Mouse (Mus musculus) heart, embryonic 16.5 days (tissue): Measurements from ENCODE around the gene Esrp2. TPM values are rescaled to one million over a fixed set of nuclear protein-coding genes. Genes with fewer than 3 reads are reported as not detected.

Source experiments
- ATAC-seq: fragments of 200-750 bp; cut with Nextera tagmentation; replicated peaks from 2 replicates; pipeline ENCODE4 v1.8.0; 2017; ENCODE audit warnings: moderate number of reproducible peaks; ENCODE audit not compliant: insufficient read depth, low FRiP score; ENCODE audit errors: extremely low read depth
- H3K27ac ChIP-seq: fragments of 300-500 bp; sonication (generic); 2 replicates; pipeline ENCODE4 v1.5.1; 2014; ENCODE audit warnings: mild to moderate bottlenecking, low read length, control low read depth, moderate library complexity
- H3K27me3 ChIP-seq: fragments of 300-500 bp; sonication (generic); 2 replicates; pipeline ENCODE4 v1.6.1; 2014; ENCODE audit warnings: low read length, mixed read lengths; ENCODE audit not compliant: control insufficient read depth, insufficient read depth
- H3K36me3 ChIP-seq: fragments of 300-500 bp; sonication (generic); 2 replicates; pipeline ENCODE4 v1.6.1; 2014; ENCODE audit not compliant: control insufficient read depth, insufficient read depth
- H3K4me1 ChIP-seq: fragments of 300-500 bp; sonication (generic); 2 replicates; pipeline ENCODE4 v1.6.1; 2014; ENCODE audit warnings: low read length, mixed read lengths; ENCODE audit not compliant: control insufficient read depth, insufficient read depth
- H3K4me2 ChIP-seq: fragments of 300-500 bp; sonication (generic); 2 replicates; pipeline ENCODE4 v1.6.1; 2014; ENCODE audit warnings: low read depth, mild to moderate bottlenecking, control low read depth, low read length
- H3K4me3 ChIP-seq: fragments of 300-500 bp; sonication (generic); 2 replicates; pipeline ENCODE4 v1.5.1; 2014; ENCODE audit warnings: mild to moderate bottlenecking, control low read depth, low read length
- H3K9ac ChIP-seq: fragments of 300-500 bp; sonication (generic); 2 replicates; pipeline ENCODE4 v1.6.1; 2014; ENCODE audit warnings: low read length, control low read depth
- H3K9me3 ChIP-seq: fragments of 300-500 bp; sonication (generic); replicated peaks from 2 replicates; pipeline ENCODE4 v1.6.1; 2016; ENCODE audit warnings: low read length; ENCODE audit not compliant: control insufficient read depth
- WGBS: fragments of 180-500 bp; shearing (Covaris S2); extraction: QIAGEN DNeasy Blood & Tissue Kit; methylation state at CpG from one replicate; pipeline ENCODE4 v1.1.7; 2014; 5-methylcytosine and 5-hydroxymethylcytosine counted together
- polyA plus RNA-seq: library from polyadenylated mRNA; unstranded; fragments of >200 nt; fragmentation: Nextera tagmentation; extraction: Ambion mirVana; gene quantifications from 2 replicates; pipeline ENCODE4 v1.2.1, GENCODE M21; 2015

Gene Esrp2
- polyA plus RNA-seq, 1 experiment from 2014 or later = 1.9 TPM

- Histone ChIP-seq H3K27ac (peak overlapping the region; percentile 57), H3K4me3 (peak overlapping the region; percentile 71), H3K4me1 (peaks cover 21% of the 10 kb centered on the region), H3K9me3 (no peaks in the 10 kb centered on the region), H3K9ac (peak overlapping the region; percentile 74), H3K36me3 (no peaks in the 10 kb centered on the region), H3K27me3 (peaks cover 23% of the 10 kb centered on the region), H3K4me2 (peak overlapping the region; percentile 81)
- peak; percentile 35 for ATAC-seq
- 1% methylated on average over 24 of the region's 24 CpGs for WGBS
These were observed 1.2 kb upstream of the Esrp2 start for GRCm38 (mm10) chr8:106137906-106138477.

- ATAC-seq = no peak
- Histone ChIP-seq H3K36me3 (peaks cover 3% of the 10 kb centered on the region; the same call in 1 of the 2 replicates), H3K27me3 (peaks cover 23% of the 10 kb centered on the region), H3K4me3 (peak overlapping the region; percentile 71), H3K9me3 (no peaks in the 10 kb centered on the region), H3K4me2 (peak overlapping the region; percentile 81), H3K9ac (peak overlapping the region; percentile 74), H3K27ac (peak overlapping the region; percentile 57), H3K4me1 (peaks cover 21% of the 10 kb centered on the region)
- 4% methylated on average over 22 of the region's 22 CpGs for WGBS
These were observed 588 bp upstream of the Esrp2 start for GRCm38 (mm10) chr8:106137218-106137905.

GRCm38 (mm10) chr8:106135672-106136071, 1.1 kb downstream of the Esrp2 start:
- no peak for ATAC-seq
- Histone ChIP-seq H3K27ac (no peak overlapping the region; the same call in 1 of the 2 replicates), H3K4me1 (peaks cover 21% of the 10 kb centered on the region), H3K4me2 (peak overlapping the region; percentile 81), H3K9ac (peak overlapping the region; percentile 67), H3K9me3 (no peaks in the 10 kb centered on the region), H3K36me3 (peaks cover 6% of the 10 kb centered on the region; the same call in 1 of the 2 replicates), H3K27me3 (peaks cover 23% of the 10 kb centered on the region), H3K4me3 (peak overlapping the region; percentile 71)
- 12% methylated on average over 19 of the region's 19 CpGs for WGBS

GRCm38 (mm10) chr8:106134751-106135571, 1.8 kb downstream of the Esrp2 start:
- ATAC-seq = no peak

GRCm38 (mm10) chr8:106133946-106134345, 2.8 kb downstream of the Esrp2 start:
- H3K27ac ChIP-seq = no peak overlapping the region
- WGBS = 69% methylated on average over 6 of the region's 6 CpGs
- ATAC-seq = no peak
- H3K9me3 ChIP-seq = no peaks in the 10 kb centered on the region
- no peak overlapping the region for H3K4me3 ChIP-seq
- H3K9ac ChIP-seq = no peak overlapping the region
- H3K4me2 ChIP-seq = no peak overlapping the region
- H3K27me3 ChIP-seq = peaks cover 23% of the 10 kb centered on the region
- H3K36me3 ChIP-seq = peaks cover 10% of the 10 kb centered on the region
- peaks cover 21% of the 10 kb centered on the region for H3K4me1 ChIP-seq

More at GRCm38 (mm10) chr8:106134751-106135571, 1.8 kb downstream of the Esrp2 start:
- Histone ChIP-seq H3K9ac (no peak overlapping the region), H3K36me3 (peaks cover 6% of the 10 kb centered on the region; the same call in 1 of the 2 replicates), H3K4me1 (peaks cover 21% of the 10 kb centered on the region), H3K27me3 (peaks cover 23% of the 10 kb centered on the region), H3K9me3 (no peaks in the 10 kb centered on the region), H3K27ac (no peak overlapping the region; the same call in 1 of the 2 replicates), H3K4me2 (peak overlapping the region; percentile 81; the same call in 1 of the 2 replicates), H3K4me3 (no peak overlapping the region)
- WGBS = 29% methylated on average over 14 of the region's 14 CpGs

DNA sequence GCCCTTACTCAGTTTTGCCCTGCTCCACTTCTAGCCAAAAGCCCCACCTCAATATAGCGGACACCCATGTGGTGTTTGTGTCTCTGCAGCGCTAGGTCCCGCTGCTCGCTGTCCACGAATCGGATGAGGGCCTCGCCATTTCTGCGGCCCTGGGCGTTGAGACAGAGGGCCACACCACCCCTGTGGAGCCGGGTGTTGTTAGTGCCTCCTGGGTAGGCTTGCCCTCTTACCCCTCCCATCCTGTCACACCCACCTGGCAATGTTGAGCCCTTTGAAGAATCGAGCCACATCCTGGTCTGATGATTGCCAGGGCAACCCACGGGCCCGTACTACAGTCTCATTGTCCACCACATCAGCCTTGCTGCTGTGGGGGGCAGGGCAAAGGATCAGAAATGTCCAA, 3.2 kb downstream of the Esrp2 start:
- H3K4me1 ChIP-seq = peaks cover 21% of the 10 kb centered on the region
- WGBS = 63% methylated on average over 13 of the region's 13 CpGs
- H3K36me3 ChIP-seq = peaks cover 14% of the 10 kb centered on the region
- H3K4me2 ChIP-seq = no peak overlapping the region
- no peak overlapping the region for H3K27ac ChIP-seq
- H3K9me3 ChIP-seq = no peaks in the 10 kb centered on the region
- no peak overlapping the region for H3K4me3 ChIP-seq
- no peak for ATAC-seq
- H3K9ac ChIP-seq = no peak overlapping the region
- peaks cover 23% of the 10 kb centered on the region for H3K27me3 ChIP-seq

DNA sequence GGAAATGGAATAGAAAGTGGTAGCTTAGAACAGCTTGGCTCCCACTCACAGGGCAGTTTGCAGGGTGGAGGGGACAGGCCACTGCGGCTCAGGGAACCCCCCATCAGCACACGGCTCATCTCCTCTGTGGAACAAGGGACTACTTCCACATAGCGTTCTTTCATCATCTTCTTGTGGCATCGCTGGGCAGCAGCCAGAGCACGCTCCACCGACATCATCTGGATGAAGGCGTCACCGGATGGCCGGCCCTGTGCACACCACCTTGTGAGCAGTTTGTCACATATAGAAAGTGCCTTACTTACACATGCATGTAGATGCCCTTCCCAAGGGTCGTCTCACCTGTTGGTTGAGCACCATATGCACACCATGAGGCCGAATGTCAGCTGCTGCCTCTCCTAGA, 4.4 kb downstream of the Esrp2 start:
- Histone ChIP-seq H3K4me1 (peaks cover 17% of the 10 kb centered on the region), H3K36me3 (peaks cover 22% of the 10 kb centered on the region), H3K27ac (no peak overlapping the region), H3K27me3 (peaks cover 23% of the 10 kb centered on the region), H3K9me3 (no peaks in the 10 kb centered on the region), H3K4me3 (no peak overlapping the region), H3K4me2 (no peak overlapping the region), H3K9ac (no peak overlapping the region)
- ATAC-seq = no peak
- WGBS = 91% methylated on average over 11 of the region's 11 CpGs

- ATAC-seq = no peak
- no peak overlapping the region for H3K4me3 ChIP-seq
- peaks cover 22% of the 10 kb centered on the region for H3K36me3 ChIP-seq
- no peak overlapping the region for H3K9ac ChIP-seq
- peaks cover 23% of the 10 kb centered on the region for H3K27me3 ChIP-seq
- no peak overlapping the region for H3K27ac ChIP-seq
- H3K4me2 ChIP-seq = no peak overlapping the region
- H3K4me1 ChIP-seq = peaks cover 11% of the 10 kb centered on the region
- 88% methylated on average over 7 of the region's 7 CpGs for WGBS
- H3K9me3 ChIP-seq = no peaks in the 10 kb centered on the region
These were observed 5.1 kb downstream of the Esrp2 start for GRCm38 (mm10) chr8:106131488-106132222.
